ENCODE assay signal across 24 mouse cellular contexts in genomic region chr15:83007346-83007920, GRCm38 (mm10). TPM values are rescaled to one million over a fixed set of nuclear protein-coding genes. Genes with fewer than 3 reads are reported as not detected.
DNase-seq lines count a peak whose midpoint lies in the region; ATAC-seq and TF ChIP-seq lines count a peak whose summit lies in the region.
"Had no signal": no experiment of that assay in that cellular context is flagged by ENCODE, and none has a peak within 500 bp of the region (broad histone marks: within the 10 kb centered on the region; RNA-seq: fewer than 3 reads in every experiment).

No protein-coding gene starts in this region.

- POLR2A ChIA-PET in Patski (lab: Charles Lee), result no interaction called here

- no peaks in the 10 kb centered on the region for H3K9me3 ChIP-seq in lung, embryonic 14.5 days (ENCODE audit: low read depth, low read length)
- no peaks in the 10 kb centered on the region for H3K9me3 ChIP-seq in lung, postnatal 0 days (ENCODE audit: low read length)
- no peaks in the 10 kb centered on the region for H3K9me3 ChIP-seq in liver, embryonic 13.5 days (replicated peaks)
- H3K9me3 ChIP-seq in stomach, embryonic 16.5 days (replicated peaks; ENCODE audit: control insufficient read depth, low read length), result no peaks in the 10 kb centered on the region
- H3K9me3 ChIP-seq in forebrain, embryonic 15.5 days, result no peaks in the 10 kb centered on the region
- H3K9me3 ChIP-seq: forebrain, embryonic 10.5 days; G1E; hindbrain, embryonic 15.5 days; limb, embryonic 13.5 days; midbrain, embryonic 13.5 days; neural tube, embryonic 13.5 days had no signal

- in situ Hi-C loops in Patski (cut with MboI; ENCODE audit: low pct_unique_long_range_greater_than_20kb), result no loop called here

- peak overlapping the region; percentile 24; the same call in 1 of the 2 replicates for H3K4me2 ChIP-seq in lung, embryonic 14.5 days
- H3K4me2 ChIP-seq in lung, postnatal 0 days (replicated peaks; ENCODE audit: low read depth, low read length), result no peak overlapping the region
- H3K4me2 ChIP-seq in liver, embryonic 13.5 days, result 0 out of 2 replicates have a peak overlapping the region, but pooled peaks have one; percentile 15
- peak overlapping the region; percentile 3; the same call in 1 of the 2 replicates for H3K4me2 ChIP-seq in stomach, embryonic 16.5 days (ENCODE audit: low read depth, low read length)
- no peak overlapping the region for H3K4me2 ChIP-seq in forebrain, embryonic 15.5 days (replicated peaks)
- H3K4me2 ChIP-seq: hindbrain, embryonic 15.5 days; limb, embryonic 13.5 days; midbrain, embryonic 13.5 days; neural tube, embryonic 13.5 days had no signal

- H3K36me3 ChIP-seq in lung, embryonic 14.5 days (ENCODE audit: insufficient read depth), result no peaks in the 10 kb centered on the region
- H3K36me3 ChIP-seq in lung, postnatal 0 days (ENCODE audit: insufficient read depth, low read length), result no peaks in the 10 kb centered on the region
- no peaks in the 10 kb centered on the region for H3K36me3 ChIP-seq in liver, embryonic 13.5 days
- H3K36me3 ChIP-seq in stomach, embryonic 16.5 days (ENCODE audit: control insufficient read depth, insufficient read depth, low read length), result no peaks in the 10 kb centered on the region
- H3K36me3 ChIP-seq in forebrain, embryonic 15.5 days, result no peaks in the 10 kb centered on the region
- H3K36me3 ChIP-seq: forebrain, embryonic 10.5 days; G1E; hindbrain, embryonic 15.5 days; limb, embryonic 13.5 days; midbrain, embryonic 13.5 days; neural tube, embryonic 13.5 days had no signal

- CTCF ChIA-PET in Patski (lab: Charles Lee), result no interaction called here

- 0 out of 2 replicates have a peak, but pooled peaks cover 4% of the 10 kb centered on the region for H3K27me3 ChIP-seq in lung, embryonic 14.5 days (ENCODE audit: insufficient read depth, low read length)
- H3K27me3 ChIP-seq in lung, postnatal 0 days (replicated peaks; ENCODE audit: insufficient read depth, low read length), result no peaks in the 10 kb centered on the region
- H3K27me3 ChIP-seq in Patski, result peaks cover 13% of the 10 kb centered on the region
- no peaks in the 10 kb centered on the region for H3K27me3 ChIP-seq in liver, embryonic 13.5 days
- no peaks in the 10 kb centered on the region for H3K27me3 ChIP-seq in stomach, embryonic 16.5 days (ENCODE audit: control insufficient read depth, insufficient read depth, low read length)
- 0 out of 2 replicates have a peak, but pooled peaks cover 6% of the 10 kb centered on the region for H3K27me3 ChIP-seq in forebrain, embryonic 15.5 days

- TF ChIP-seq CTCF in lung, embryonic 14.5 days (IDR thresholded peaks at IDR 0.05; ENCODE audit: low read depth), result no peak
- TF ChIP-seq CTCF in lung, postnatal 0 days (IDR thresholded peaks at IDR 0.05), result no peak
- TF ChIP-seq CTCF in Patski (IDR thresholded peaks at IDR 0.05), result no peak

- TF ChIP-seq EP300 in lung, postnatal 0 days (IDR thresholded peaks at IDR 0.05), result no peak

- DNase-seq in lung, embryonic 14.5 days, result peak; percentile 39
- no peak for DNase-seq in lung, postnatal 0 days (ENCODE audit: low spot score)
- DNase-seq in Patski (ENCODE audit: low read depth, low spot score), result no peak
- no peak for DNase-seq in liver, embryonic 13.5 days
- no peak for DNase-seq in cerebellum, adult 11 months
- DNase-seq in cerebellum, adult 8-10 months, result no peak
- DNase-seq: cerebellum, adult 9-10 months; gastrocnemius, postnatal 10 days; heart, adult 11 months; heart, postnatal 36 days; kidney, adult 9 months; kidney, postnatal 4 days; lung, postnatal 14 days; right cerebral cortex, adult 18-20 months; thymus, adult 18-20 months had no signal

- no peak for ATAC-seq in lung, embryonic 14.5 days (ENCODE audit: insufficient read depth)
- ATAC-seq in lung, postnatal 0 days, result no peak
- ATAC-seq in Patski, result peak; percentile 21
- no peak for ATAC-seq in liver, embryonic 13.5 days (ENCODE audit: low read depth)
- ATAC-seq in stomach, embryonic 16.5 days (ENCODE audit: insufficient read depth, low FRiP score), result no peak
- no peak for ATAC-seq in forebrain, embryonic 15.5 days (replicated peaks)
- ATAC-seq: CD4-positive, CD25-positive, alpha-beta regulatory T cell, adult 4 months; midbrain, embryonic 13.5 days had no signal

- peaks cover 7% of the 10 kb centered on the region; the same call in 1 of the 2 replicates for H3K4me1 ChIP-seq in lung, embryonic 14.5 days (ENCODE audit: insufficient read depth)
- peaks cover 6% of the 10 kb centered on the region; the same call in 1 of the 2 replicates for H3K4me1 ChIP-seq in lung, postnatal 0 days (ENCODE audit: insufficient read depth, low read depth, low read length)
- H3K4me1 ChIP-seq in liver, embryonic 13.5 days (replicated peaks), result peaks cover 24% of the 10 kb centered on the region
- H3K4me1 ChIP-seq in stomach, embryonic 16.5 days (ENCODE audit: control insufficient read depth, insufficient read depth, low read length), result peaks cover 30% of the 10 kb centered on the region
- peaks cover 38% of the 10 kb centered on the region for H3K4me1 ChIP-seq in forebrain, embryonic 15.5 days

- 18% methylated on average over 15 of the region's 15 CpGs for WGBS in lung, embryonic 14.5 days
- WGBS in lung, postnatal 0 days, result 33% methylated on average over 15 of the region's 15 CpGs
- WGBS in liver, embryonic 13.5 days (ENCODE audit: insufficient replicate concordance), result 66% methylated on average over 15 of the region's 15 CpGs
- 22% methylated on average over 15 of the region's 15 CpGs for WGBS in stomach, embryonic 16.5 days
- 56% methylated on average over 15 of the region's 15 CpGs for WGBS in forebrain, embryonic 15.5 days

- no peak overlapping the region for H3K9ac ChIP-seq in lung, embryonic 14.5 days
- no peak overlapping the region for H3K9ac ChIP-seq in lung, postnatal 0 days (replicated peaks; ENCODE audit: low read depth)
- H3K9ac ChIP-seq in liver, embryonic 13.5 days, result no peak overlapping the region
- 0 out of 2 replicates have a peak overlapping the region, but pooled peaks have one; percentile 9 for H3K9ac ChIP-seq in stomach, embryonic 16.5 days (ENCODE audit: low read length)
- H3K9ac ChIP-seq in forebrain, embryonic 15.5 days (replicated peaks), result no peak overlapping the region
- H3K9ac ChIP-seq: hindbrain, embryonic 15.5 days; limb, embryonic 13.5 days; midbrain, embryonic 13.5 days; neural tube, embryonic 13.5 days had no signal

- H3K27ac ChIP-seq in lung, embryonic 14.5 days (ENCODE audit: low read depth), result no peak overlapping the region
- H3K27ac ChIP-seq in lung, postnatal 0 days (ENCODE audit: low read length), result no peak overlapping the region
- H3K27ac ChIP-seq in liver, embryonic 13.5 days, result no peak overlapping the region
- no peak overlapping the region for H3K27ac ChIP-seq in stomach, embryonic 16.5 days (ENCODE audit: low read length)
- no peak overlapping the region for H3K27ac ChIP-seq in forebrain, embryonic 15.5 days (replicated peaks)
- H3K27ac ChIP-seq: forebrain, embryonic 10.5 days; hindbrain, embryonic 15.5 days; limb, embryonic 13.5 days; midbrain, embryonic 13.5 days; neural tube, embryonic 13.5 days had no signal

- H3K4me3 ChIP-seq in lung, embryonic 14.5 days (ENCODE audit: low read depth, low read length), result no peak overlapping the region
- H3K4me3 ChIP-seq in lung, postnatal 0 days (ENCODE audit: low read depth, low read length), result no peak overlapping the region
- no peak overlapping the region for H3K4me3 ChIP-seq in liver, embryonic 13.5 days (replicated peaks)
- H3K4me3 ChIP-seq in stomach, embryonic 16.5 days (replicated peaks; ENCODE audit: low read length), result no peak overlapping the region
- no peak overlapping the region for H3K4me3 ChIP-seq in forebrain, embryonic 15.5 days
- H3K4me3 ChIP-seq: forebrain, embryonic 10.5 days; hindbrain, embryonic 15.5 days; limb, embryonic 13.5 days; midbrain, embryonic 13.5 days; neural tube, embryonic 13.5 days had no signal

RNA-seq across cellular contexts. Expression of gene Tcf20, which starts 19.8 kb away (rescaled TPM):
- 9.9 and 10.9 TPM in 2 replicates for polyA plus RNA-seq in lung, embryonic 14.5 days (2014; fragmentation: Nextera tagmentation; extraction: Ambion mirVana)
- polyA plus RNA-seq in lung, postnatal 0 days (2015; fragmentation: Nextera tagmentation; extraction: Ambion mirVana), result 6.1 and 7.3 TPM in 2 replicates
- 25.1 TPM for polyA plus RNA-seq in Patski (2021)
- polyA plus RNA-seq in liver, embryonic 13.5 days (2015; fragmentation: Nextera tagmentation; extraction: Ambion mirVana), result 3.0 and 3.1 TPM in 2 replicates
- polyA plus RNA-seq in stomach, embryonic 16.5 days (2015; fragmentation: Nextera tagmentation; extraction: Ambion mirVana), result 7.1 and 8.0 TPM in 2 replicates
- polyA plus RNA-seq in forebrain, embryonic 15.5 days (2015; fragmentation: Nextera tagmentation; extraction: Ambion mirVana), result 18.2 and 18.7 TPM in 2 replicates

RNA-seq across cellular contexts. Expression of gene Nfam1, which starts 25.7 kb away (rescaled TPM):
- polyA plus RNA-seq in lung, embryonic 14.5 days (2014; fragmentation: Nextera tagmentation; extraction: Ambion mirVana), result 3.6 and 3.9 TPM in 2 replicates
- polyA plus RNA-seq in lung, postnatal 0 days (2015; fragmentation: Nextera tagmentation; extraction: Ambion mirVana), result 6.3 and 6.5 TPM in 2 replicates
- not detected for polyA plus RNA-seq in Patski (2021)
- 5.9 and 7.0 TPM in 2 replicates for polyA plus RNA-seq in liver, embryonic 13.5 days (2015; fragmentation: Nextera tagmentation; extraction: Ambion mirVana)
- 5.6 and 7.4 TPM in 2 replicates for polyA plus RNA-seq in stomach, embryonic 16.5 days (2015; fragmentation: Nextera tagmentation; extraction: Ambion mirVana)
- 1.6 and 1.8 TPM in 2 replicates for polyA plus RNA-seq in forebrain, embryonic 15.5 days (2015; fragmentation: Nextera tagmentation; extraction: Ambion mirVana)

Comparison
In these comparisons a context has a peak if more than half of its experiments do, and no peak if none do; other contexts are left out.
1. H3K4me2 ChIP-seq: peak in lung, embryonic 14.5 days (single experiment), liver, embryonic 13.5 days (single experiment) and stomach, embryonic 16.5 days (single experiment); none in lung, postnatal 0 days (single experiment) and forebrain, embryonic 15.5 days (single experiment).